Mouse (Mus musculus) heart, postnatal 0 days (tissue): ENCODE data around the gene Parg.

Experiments
- CTCF ChIP-seq: IDR thresholded peaks from 2 replicates; pipeline ENCODE4 v1.5.1; 2016; ENCODE audit warnings: antibody characterized with exemption, control low read depth, low read depth
- EP300 ChIP-seq: IDR thresholded peaks from 2 replicates; pipeline ENCODE4 v1.6.1; 2016; ENCODE audit warnings: antibody characterized with exemption, low read depth

DNA sequence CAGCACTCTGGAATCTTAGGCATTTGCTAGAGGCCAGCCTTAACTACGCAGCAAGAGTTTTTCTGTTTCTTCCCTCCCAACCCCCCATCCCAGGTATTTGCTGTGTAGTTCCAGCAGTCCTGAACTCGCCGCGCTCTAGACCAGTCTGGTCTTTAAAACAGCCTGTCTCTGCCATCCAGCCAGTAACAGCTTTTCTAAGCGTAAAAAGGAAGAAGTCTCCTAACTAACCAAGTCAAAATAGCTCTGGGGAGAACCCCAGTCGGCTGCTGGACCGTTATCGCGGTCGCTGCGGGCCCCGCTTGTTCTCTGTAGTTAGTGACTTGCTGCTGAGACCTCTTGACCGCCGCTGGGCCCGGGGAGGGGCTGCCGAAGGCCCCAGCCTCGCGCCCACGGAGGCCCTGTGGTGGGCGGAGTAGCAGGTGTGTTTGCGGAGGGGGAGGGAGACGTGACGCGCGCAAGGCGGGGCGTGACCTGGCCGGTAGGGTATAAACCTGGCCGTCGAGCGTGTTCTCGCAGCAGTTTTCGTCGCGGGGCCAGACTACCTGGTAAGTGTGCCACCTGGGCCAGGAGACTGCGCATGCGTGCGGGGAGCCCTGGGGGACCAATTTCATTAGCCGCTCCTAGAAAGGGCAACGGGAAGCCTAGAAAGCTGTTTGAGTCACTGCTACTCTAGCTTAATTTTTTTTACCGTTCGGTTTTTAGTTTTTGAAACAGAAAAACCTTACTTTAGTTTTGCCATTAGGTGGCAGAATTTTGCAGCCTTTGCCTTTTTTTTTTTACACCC is 36.3 kb upstream of the Parg start:
- TF ChIP-seq CTCF (no peak), EP300 (no peak)
